7 mouse cellular contexts compared by ENCODE assay signal in the genomic region with DNA sequence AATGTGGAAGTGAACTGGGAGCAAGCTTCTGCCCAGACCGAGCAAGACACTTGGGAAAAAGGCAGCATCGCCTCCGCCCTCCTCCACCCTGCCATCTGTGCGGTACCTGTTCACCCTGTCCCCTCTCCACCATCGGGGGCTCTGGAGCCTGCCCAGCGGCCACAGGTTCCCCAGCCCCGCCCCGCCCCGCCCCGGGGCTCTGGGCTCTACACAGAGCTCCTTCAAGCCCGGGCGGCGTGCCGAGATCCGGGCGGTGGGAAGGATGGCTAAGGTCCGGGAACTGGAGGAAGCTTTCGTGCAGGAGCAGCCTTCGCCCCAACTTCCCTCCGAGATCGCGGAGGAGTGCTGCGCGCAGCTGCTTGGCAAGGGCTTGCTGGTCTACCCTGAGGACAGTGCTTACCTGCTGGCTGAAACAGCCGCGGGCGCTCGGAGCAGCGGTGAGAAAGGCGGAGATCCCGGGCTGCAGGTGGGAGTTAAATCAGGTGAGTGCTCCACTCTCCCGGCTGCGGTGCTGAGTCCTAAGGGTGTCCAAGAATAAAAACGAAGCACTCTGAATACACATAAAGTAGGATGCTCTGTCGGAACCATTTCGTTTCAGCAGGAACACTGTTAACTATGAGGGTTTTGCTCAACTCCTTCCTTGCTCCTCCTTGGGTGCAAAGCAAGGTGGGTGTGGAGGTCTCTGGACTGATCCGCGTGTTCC. TPM values are rescaled to one million over a fixed set of nuclear protein-coding genes. Genes with fewer than 3 reads are reported as not detected.
A peak's percentile ranks its signal among the peaks of the same experiment; 100 is the strongest.
DNase-seq lines count a peak whose midpoint lies in the region; ATAC-seq and TF ChIP-seq lines count a peak whose summit lies in the region.

A gene (plus strand): TSS at position 209 of the 703 bp plus-strand sequence.

- under 1% methylated on average over 38 of the region's 38 CpGs for WGBS in embryonic facial prominence, embryonic 13.5 days
- under 1% methylated on average over 38 of the region's 38 CpGs for WGBS in intestine, postnatal 0 days
- WGBS in stomach, embryonic 15.5 days, result 1% methylated on average over 38 of the region's 38 CpGs

- H3K4me1 ChIP-seq in megakaryocyte, embryonic 14.5 days, result peaks cover 16% of the 10 kb centered on the region
- H3K4me1 ChIP-seq in embryonic facial prominence, embryonic 13.5 days, result peaks cover 12% of the 10 kb centered on the region
- H3K4me1 ChIP-seq in intestine, postnatal 0 days (replicated peaks; ENCODE audit: control insufficient read depth, insufficient read depth, low read length), result no peaks in the 10 kb centered on the region; the same call in 1 of the 2 replicates
- H3K4me1 ChIP-seq in stomach, embryonic 15.5 days, result peaks cover 5% of the 10 kb centered on the region; the same call in 1 of the 2 replicates

- no peaks in the 10 kb centered on the region for H3K36me3 ChIP-seq in megakaryocyte, embryonic 14.5 days (replicated peaks; ENCODE audit: low read length)
- H3K36me3 ChIP-seq in embryonic facial prominence, embryonic 13.5 days, result no peaks in the 10 kb centered on the region
- no peaks in the 10 kb centered on the region for H3K36me3 ChIP-seq in intestine, postnatal 0 days (ENCODE audit: control insufficient read depth, insufficient read depth)
- no peaks in the 10 kb centered on the region for H3K36me3 ChIP-seq in stomach, embryonic 15.5 days

- peak; percentile 4 for DNase-seq in lung, postnatal 10 days
- no peak for DNase-seq in T-cell, adult 2 months (ENCODE audit: low spot score)

- H3K4me2 ChIP-seq in embryonic facial prominence, embryonic 13.5 days, result peak within 1 kb of the TSS; percentile 88
- H3K4me2 ChIP-seq in intestine, postnatal 0 days (replicated peaks; ENCODE audit: low read depth), result peak within 1 kb of the TSS; percentile 78
- H3K4me2 ChIP-seq in stomach, embryonic 15.5 days, result peak within 1 kb of the TSS; percentile 87

- H3K4me3 ChIP-seq in megakaryocyte, embryonic 14.5 days (replicated peaks), result peak within 1 kb of the TSS; percentile 89
- H3K4me3 ChIP-seq in embryonic facial prominence, embryonic 13.5 days, result peak within 1 kb of the TSS; percentile 46
- peak within 1 kb of the TSS; percentile 45 for H3K4me3 ChIP-seq in intestine, postnatal 0 days (ENCODE audit: low read depth, low read length)
- peak within 1 kb of the TSS; percentile 44 for H3K4me3 ChIP-seq in stomach, embryonic 15.5 days (replicated peaks)

- H3K27me3 ChIP-seq in megakaryocyte, embryonic 14.5 days (replicated peaks), result peaks cover 29% of the 10 kb centered on the region
- H3K27me3 ChIP-seq in embryonic facial prominence, embryonic 13.5 days, result peaks cover 34% of the 10 kb centered on the region
- H3K27me3 ChIP-seq in intestine, postnatal 0 days (replicated peaks; ENCODE audit: control insufficient read depth, insufficient read depth, low read length), result peaks cover 11% of the 10 kb centered on the region
- H3K27me3 ChIP-seq in stomach, embryonic 15.5 days (replicated peaks), result peaks cover 9% of the 10 kb centered on the region

- ATAC-seq in megakaryocyte, adult 5-6 weeks (ENCODE audit: poor library complexity, severe bottlenecking), result no peak
- ATAC-seq in embryonic facial prominence, embryonic 13.5 days (ENCODE audit: insufficient number of reproducible peaks, insufficient read depth, low FRiP score, low TSS enrichment, low read depth), result no peak
- ATAC-seq in intestine, postnatal 0 days, result peak; percentile 69
- peak; percentile 66 for ATAC-seq in stomach, embryonic 15.5 days (ENCODE audit: insufficient read depth, low FRiP score, low read depth)

- H3K9me3 ChIP-seq in megakaryocyte, embryonic 14.5 days, result 0 out of 2 replicates have a peak, but pooled peaks cover 7% of the 10 kb centered on the region
- no peaks in the 10 kb centered on the region for H3K9me3 ChIP-seq in embryonic facial prominence, embryonic 13.5 days
- no peaks in the 10 kb centered on the region for H3K9me3 ChIP-seq in intestine, postnatal 0 days (ENCODE audit: control insufficient read depth)
- H3K9me3 ChIP-seq in stomach, embryonic 15.5 days, result no peaks in the 10 kb centered on the region

- peak within 1 kb of the TSS; percentile 60 for H3K9ac ChIP-seq in embryonic facial prominence, embryonic 13.5 days
- H3K9ac ChIP-seq in intestine, postnatal 0 days (ENCODE audit: low read depth, low read length), result no peak within 1 kb of the TSS
- H3K9ac ChIP-seq in stomach, embryonic 15.5 days, result no peak within 1 kb of the TSS

- no peak within 1 kb of the TSS for H3K27ac ChIP-seq in embryonic facial prominence, embryonic 13.5 days
- no peak within 1 kb of the TSS for H3K27ac ChIP-seq in intestine, postnatal 0 days (ENCODE audit: low read depth, low read length)
- H3K27ac ChIP-seq in stomach, embryonic 15.5 days, result no peak within 1 kb of the TSS

- no peak for TF ChIP-seq CTCF in intestine, postnatal 0 days (IDR thresholded peaks at IDR 0.05; ENCODE audit: low read depth)

RNA-seq across cellular contexts. Expression of the gene that starts here (rescaled TPM):
- not detected in 2 replicates for polyA plus RNA-seq in megakaryocyte, embryonic 14.5 days (2012; ENCODE audit: insufficient read depth, low replicate concordance)
- total RNA-seq in megakaryocyte, adult 5-6 weeks (2015), result not detected in 2 replicates
- total RNA-seq in megakaryocyte, adult 5-6 weeks (2017), result not detected in 2 replicates
- polyA plus RNA-seq in embryonic facial prominence, embryonic 13.5 days (2015; fragmentation: Nextera tagmentation; extraction: Ambion mirVana), result not detected in 2 replicates
- 0.31 and 0.39 TPM in 2 replicates for polyA plus RNA-seq in intestine, postnatal 0 days (2015; fragmentation: Nextera tagmentation; extraction: Ambion mirVana)
- polyA plus RNA-seq in stomach, embryonic 15.5 days (2015; fragmentation: Nextera tagmentation; extraction: Ambion mirVana), result 1.4 and 2.8 TPM in 2 replicates

Comparison
In these comparisons a context has a peak if more than half of its experiments do, and no peak if none do; other contexts are left out.
1. Peak in ATAC-seq, H3K4me3 ChIP-seq and H3K4me2 ChIP-seq in intestine, postnatal 0 days; RNA of the gene not detected or under 1 TPM.